Mouse (Mus musculus) cerebellum, adult 8-10 months (tissue): ENCODE measurements at regions not wholly inside any gene's neighbourhood (a gene's known extent, or its start where the extent isn't known, plus 50 kb on each side); places are given as distances from the start of the nearest gene placed in this dataset.
A peak's percentile ranks its signal among the peaks of the same experiment; 100 is the strongest.

ENCODE experiments used
- DNase-seq: peaks from one replicate; pipeline ENCODE4 v3.0.0; 2022

GRCm38 (mm10) chr11:41370995-41371394 lies 615.9 kb upstream of the Ccng1 start:
- no peak for DNase-seq

DNA sequence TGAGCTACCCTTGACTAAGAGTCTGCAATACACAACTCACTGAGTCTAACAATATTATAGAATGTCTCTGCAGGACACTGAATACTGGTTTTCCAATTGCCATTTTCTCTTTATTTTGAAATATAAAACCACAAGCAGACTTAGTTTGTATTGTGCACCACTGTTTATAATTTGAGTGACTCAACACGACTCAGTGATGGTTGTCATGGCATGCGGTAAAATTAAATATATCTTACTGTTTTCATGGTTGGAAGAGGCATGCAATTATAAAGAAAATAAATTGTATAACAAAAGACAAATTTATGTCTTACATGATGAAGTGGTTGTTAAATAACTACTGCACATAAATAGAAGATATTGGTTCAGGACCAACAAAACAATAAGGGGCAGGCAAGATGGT lies 586.0 kb upstream of the Ccng1 start:
- no peak for DNase-seq

DNA sequence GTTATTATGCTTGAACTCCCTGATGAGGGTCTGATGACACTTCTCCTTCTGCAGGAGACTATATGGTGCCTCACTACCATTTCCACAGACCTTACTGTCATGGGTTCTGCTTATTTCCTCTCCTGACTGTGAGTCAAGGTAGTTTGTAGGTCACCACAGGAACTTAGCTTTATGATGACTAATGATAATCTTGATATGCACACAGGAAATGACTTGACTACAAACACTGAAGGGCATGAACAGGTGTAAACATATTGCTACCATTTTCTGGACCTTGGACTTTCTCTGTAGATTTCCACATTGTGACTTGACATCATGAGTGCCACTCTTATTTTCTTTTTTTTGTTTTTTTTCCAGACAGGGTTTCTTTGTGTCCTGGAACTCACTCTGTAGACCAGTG lies 585.3 kb upstream of the Ccng1 start:
- no peak for DNase-seq

DNA sequence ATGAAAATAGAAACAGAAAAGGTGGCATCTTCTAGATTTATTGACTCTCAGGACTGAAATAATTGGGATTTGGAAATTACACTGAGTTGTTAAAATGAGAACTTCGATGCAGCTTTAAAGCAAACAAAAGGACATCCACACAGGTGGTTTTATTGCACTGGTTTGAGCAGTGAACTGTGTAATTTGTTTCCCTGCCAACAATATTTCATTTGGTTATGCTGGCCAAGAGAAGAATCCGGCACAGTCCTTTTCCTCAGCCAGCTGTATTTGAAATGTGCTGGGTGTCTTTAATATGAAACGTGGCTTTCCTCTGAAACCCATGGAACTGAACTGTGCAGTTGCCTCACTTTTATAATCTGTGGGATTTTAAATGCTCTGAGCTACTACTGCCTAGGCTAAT lies 582.0 kb upstream of the Ccng1 start:
- DNase-seq = peak; percentile 13

- DNase-seq = no peak
Observed at GRCm38 (mm10) chr11:41333689-41334088, 578.6 kb upstream of the Ccng1 start.
